In genomic region chr9:48236455-48236854, GRCm38 (mm10) we compare ENCODE assay signal across 25 mouse cellular contexts.
"Had no signal": no experiment of that assay in that cellular context is flagged by ENCODE, and none has a peak within 500 bp of the region (broad histone marks: within the 10 kb centered on the region; RNA-seq: fewer than 3 reads in every experiment).

No protein-coding gene starts in this region.

- H3K4me2 ChIP-seq: heart, embryonic 13.5 days; heart, embryonic 15.5 days; hindbrain, embryonic 13.5 days; hindbrain, embryonic 15.5 days; kidney, embryonic 15.5 days; limb, embryonic 13.5 days; limb, embryonic 15.5 days; liver, embryonic 12.5 days had no signal

- H3K9ac ChIP-seq: forebrain, postnatal 0 days; heart, embryonic 13.5 days; heart, embryonic 15.5 days; hindbrain, embryonic 13.5 days; hindbrain, embryonic 15.5 days; kidney, embryonic 15.5 days; limb, embryonic 13.5 days; limb, embryonic 15.5 days; liver, embryonic 12.5 days had no signal

- H3K9me3 ChIP-seq: heart, embryonic 10.5 days; heart, embryonic 13.5 days; heart, embryonic 15.5 days; hindbrain, embryonic 13.5 days; hindbrain, embryonic 15.5 days; kidney, embryonic 15.5 days; limb, embryonic 13.5 days; limb, embryonic 15.5 days; liver, embryonic 12.5 days had no signal

- H3K36me3 ChIP-seq: heart, embryonic 10.5 days; heart, embryonic 13.5 days; heart, embryonic 15.5 days; hindbrain, embryonic 13.5 days; hindbrain, embryonic 15.5 days; kidney, embryonic 15.5 days; limb, embryonic 13.5 days; limb, embryonic 15.5 days; liver, embryonic 12.5 days had no signal

- ATAC-seq: forebrain, postnatal 0 days; hindbrain, postnatal 0 days; intestine, embryonic 16.5 days; liver, embryonic 12.5 days had no signal

- H3K27ac ChIP-seq: heart, embryonic 10.5 days; heart, embryonic 13.5 days; heart, embryonic 15.5 days; hindbrain, embryonic 13.5 days; hindbrain, embryonic 15.5 days; hindbrain, postnatal 0 days; kidney, embryonic 15.5 days; kidney, postnatal 0 days; layer of hippocampus, adult 2 months; limb, embryonic 13.5 days; limb, embryonic 15.5 days; liver, embryonic 12.5 days had no signal

- H3K4me1 ChIP-seq: heart, embryonic 15.5 days; hindbrain, embryonic 13.5 days; hindbrain, embryonic 15.5 days; kidney, embryonic 15.5 days; limb, embryonic 13.5 days; limb, embryonic 15.5 days; liver, embryonic 12.5 days had no signal

- H3K27me3 ChIP-seq: heart, embryonic 13.5 days; heart, embryonic 15.5 days; hindbrain, embryonic 13.5 days; hindbrain, embryonic 15.5 days; kidney, embryonic 15.5 days; limb, embryonic 13.5 days; limb, embryonic 15.5 days had no signal

- DNase-seq: forebrain, postnatal 0 days; gastrocnemius, postnatal 14 days; gastrocnemius, postnatal 36 days; heart, adult 18-20 months; heart, postnatal 14 days; heart, postnatal 36 days; kidney, adult 11 months; kidney, adult 2 months; kidney, adult 9 months; kidney, postnatal 14 days; kidney, postnatal 36 days; left cerebral cortex, postnatal 4 days had no signal

- H3K4me3 ChIP-seq: heart, embryonic 10.5 days; heart, embryonic 13.5 days; heart, embryonic 15.5 days; hindbrain, embryonic 13.5 days; hindbrain, embryonic 15.5 days; kidney, embryonic 15.5 days; layer of hippocampus, adult 2 months; limb, embryonic 13.5 days; limb, embryonic 15.5 days; liver, embryonic 12.5 days had no signal
